Mouse (Mus musculus) testis, adult 2 months (tissue): ENCODE measurements around the gene Fnbp1. TPM values are rescaled to one million over a fixed set of nuclear protein-coding genes. Genes with fewer than 3 reads are reported as not detected.

Experiments
- H3K27ac ChIP-seq: fragments of 200-500 bp; 2 replicates; pipeline ENCODE4 v1.5.1; 2012; ENCODE audit warnings: low read depth, low read length; ENCODE audit not compliant: control insufficient read depth, insufficient read depth
- H3K27me3 ChIP-seq: fragments of 200-500 bp; 2 replicates; pipeline ENCODE4 v1.6.1; 2012; ENCODE audit warnings: mild to moderate bottlenecking, low read length, moderate library complexity; ENCODE audit not compliant: control insufficient read depth, insufficient read depth
- H3K36me3 ChIP-seq: fragments of 200-500 bp; 2 replicates; pipeline ENCODE4 v1.6.1; 2012; ENCODE audit warnings: mild to moderate bottlenecking, low read length; ENCODE audit not compliant: control insufficient read depth, insufficient read depth
- H3K4me1 ChIP-seq: fragments of 200-500 bp; 2 replicates; pipeline ENCODE4 v1.6.1; 2012; ENCODE audit warnings: low read length; ENCODE audit not compliant: control insufficient read depth, insufficient read depth
- H3K4me3 ChIP-seq: fragments of 200-500 bp; 2 replicates; pipeline ENCODE4 v1.5.1; 2012; ENCODE audit warnings: low read depth, mild to moderate bottlenecking, low read length, moderate library complexity, mixed read lengths; ENCODE audit not compliant: control insufficient read depth
- CTCF ChIP-seq: fragments of 200-500 bp; IDR thresholded peaks from 2 replicates; pipeline ENCODE4 v1.5.1; 2012; ENCODE audit warnings: low read depth, mild to moderate bottlenecking, inconsistent platforms, low read length, moderate library complexity; ENCODE audit not compliant: control insufficient read depth, insufficient read depth, insufficient replicate concordance
- POLR2A ChIP-seq: fragments of 200-500 bp; IDR thresholded peaks from 2 replicates; pipeline ENCODE4 v1.6.1; 2012; ENCODE audit warnings: low read depth, mild to moderate bottlenecking, inconsistent platforms, low read length, moderate library complexity; ENCODE audit not compliant: control insufficient read depth
- polyA plus RNA-seq: library from polyadenylated mRNA; depleted of rRNA; stranded (reverse); fragments of >200 nt; gene quantifications from 2 replicates; pipeline ENCODE4 v1.2.3, GENCODE M21; 2012

The Fnbp1 gene
- polyA plus RNA-seq, 1 experiment, result 6.3 TPM

DNA sequence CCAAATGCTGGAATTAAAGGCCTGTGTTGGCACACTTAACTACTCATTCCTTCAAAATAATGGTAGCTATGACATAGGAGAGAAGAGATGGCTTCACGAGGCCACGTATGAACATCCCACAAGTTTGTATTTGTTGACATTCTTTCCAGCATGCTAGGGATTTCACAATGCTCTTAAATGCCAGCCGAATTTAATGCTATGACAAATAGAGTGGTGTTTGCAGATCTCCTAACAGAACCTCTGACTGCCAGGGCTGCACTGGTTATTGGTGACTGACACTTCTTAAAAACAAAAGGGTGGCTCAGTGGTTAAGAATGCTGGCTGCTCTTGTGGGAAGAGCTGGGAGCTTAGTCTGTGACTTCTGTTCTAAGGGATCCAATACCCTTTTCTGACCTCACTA is 48.9 kb downstream of the Fnbp1 start:
- H3K4me3 ChIP-seq, result no peak overlapping the region
- H3K27ac ChIP-seq, result no peak overlapping the region
- no peaks in the 10 kb centered on the region for H3K27me3 ChIP-seq
- no peaks in the 10 kb centered on the region for H3K4me1 ChIP-seq
- no peaks in the 10 kb centered on the region for H3K36me3 ChIP-seq
- TF ChIP-seq CTCF (no peak), POLR2A (no peak)

DNA sequence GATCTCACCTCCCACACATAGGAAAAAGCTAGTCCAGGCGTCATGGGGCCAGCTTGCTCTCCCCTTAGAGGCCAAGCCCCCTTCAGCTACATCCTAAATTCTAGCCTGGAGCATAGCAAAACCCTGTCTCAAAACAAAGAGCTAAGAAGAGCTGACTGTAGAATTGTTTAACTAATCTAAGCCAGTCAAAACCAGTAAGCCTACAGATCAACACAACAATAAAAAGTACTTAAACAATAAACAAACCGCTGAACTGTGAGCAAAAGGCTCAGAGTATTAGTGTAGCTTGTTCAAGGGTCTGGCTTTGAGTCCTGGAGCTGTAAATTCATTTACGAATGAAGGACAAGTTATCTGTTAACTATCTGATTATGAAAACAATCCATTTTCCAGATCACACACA is 50.6 kb downstream of the Fnbp1 start:
- H3K4me1 ChIP-seq, result no peaks in the 10 kb centered on the region
- TF ChIP-seq POLR2A (no peak), CTCF (no peak)
- H3K4me3 ChIP-seq, result no peak overlapping the region
- no peaks in the 10 kb centered on the region for H3K36me3 ChIP-seq
- no peak overlapping the region for H3K27ac ChIP-seq
- H3K27me3 ChIP-seq, result no peaks in the 10 kb centered on the region

DNA sequence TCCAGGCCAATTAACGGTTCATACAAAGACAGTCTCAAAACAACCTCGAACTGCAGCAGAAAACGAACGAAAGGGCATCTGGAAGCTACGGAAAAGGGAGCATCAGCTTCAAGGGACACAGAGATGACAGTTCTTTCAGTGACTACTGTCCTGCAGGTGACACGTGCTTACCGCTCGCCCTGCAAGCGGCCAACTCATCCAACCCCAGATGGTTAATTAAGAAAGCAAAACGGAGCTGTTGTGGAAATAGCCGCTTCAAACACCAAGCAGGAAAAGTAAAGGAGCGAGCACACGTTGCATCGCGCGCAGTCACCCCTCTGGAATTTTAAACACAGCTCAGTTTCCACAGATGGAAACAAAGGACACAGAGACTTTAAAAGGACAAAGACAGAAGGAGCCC is 52.2 kb downstream of the Fnbp1 start:
- Histone ChIP-seq H3K36me3 (no peaks in the 10 kb centered on the region), H3K4me3 (no peak overlapping the region), H3K27ac (no peak overlapping the region), H3K27me3 (no peaks in the 10 kb centered on the region), H3K4me1 (no peaks in the 10 kb centered on the region)
- TF ChIP-seq CTCF, result no peak
- no peak for TF ChIP-seq POLR2A

DNA sequence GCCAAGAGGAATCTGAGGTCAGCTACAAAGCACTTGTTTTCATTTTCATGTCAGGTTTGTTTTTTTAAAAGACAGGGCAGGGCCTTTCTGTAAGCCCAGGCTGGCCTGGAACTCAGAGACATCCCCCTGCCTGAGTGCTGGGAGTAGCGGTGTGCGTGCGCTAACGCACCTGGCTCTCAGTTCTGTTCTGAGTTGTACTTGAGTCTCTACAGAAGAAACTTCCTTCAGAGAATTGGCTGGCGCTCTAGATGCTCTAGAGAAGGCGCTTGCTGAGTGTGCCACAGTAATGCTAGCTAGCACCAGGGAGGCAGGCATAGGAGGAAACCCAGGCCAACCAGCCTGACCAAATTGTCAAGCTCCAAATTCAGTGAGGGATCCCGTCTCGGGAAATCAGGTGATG is 52.9 kb downstream of the Fnbp1 start:
- TF ChIP-seq CTCF (no peak), POLR2A (no peak)
- Histone ChIP-seq H3K4me3 (no peak overlapping the region), H3K27ac (no peak overlapping the region; the same call in 1 of the 2 replicates), H3K4me1 (no peaks in the 10 kb centered on the region), H3K27me3 (no peaks in the 10 kb centered on the region), H3K36me3 (no peaks in the 10 kb centered on the region)

DNA sequence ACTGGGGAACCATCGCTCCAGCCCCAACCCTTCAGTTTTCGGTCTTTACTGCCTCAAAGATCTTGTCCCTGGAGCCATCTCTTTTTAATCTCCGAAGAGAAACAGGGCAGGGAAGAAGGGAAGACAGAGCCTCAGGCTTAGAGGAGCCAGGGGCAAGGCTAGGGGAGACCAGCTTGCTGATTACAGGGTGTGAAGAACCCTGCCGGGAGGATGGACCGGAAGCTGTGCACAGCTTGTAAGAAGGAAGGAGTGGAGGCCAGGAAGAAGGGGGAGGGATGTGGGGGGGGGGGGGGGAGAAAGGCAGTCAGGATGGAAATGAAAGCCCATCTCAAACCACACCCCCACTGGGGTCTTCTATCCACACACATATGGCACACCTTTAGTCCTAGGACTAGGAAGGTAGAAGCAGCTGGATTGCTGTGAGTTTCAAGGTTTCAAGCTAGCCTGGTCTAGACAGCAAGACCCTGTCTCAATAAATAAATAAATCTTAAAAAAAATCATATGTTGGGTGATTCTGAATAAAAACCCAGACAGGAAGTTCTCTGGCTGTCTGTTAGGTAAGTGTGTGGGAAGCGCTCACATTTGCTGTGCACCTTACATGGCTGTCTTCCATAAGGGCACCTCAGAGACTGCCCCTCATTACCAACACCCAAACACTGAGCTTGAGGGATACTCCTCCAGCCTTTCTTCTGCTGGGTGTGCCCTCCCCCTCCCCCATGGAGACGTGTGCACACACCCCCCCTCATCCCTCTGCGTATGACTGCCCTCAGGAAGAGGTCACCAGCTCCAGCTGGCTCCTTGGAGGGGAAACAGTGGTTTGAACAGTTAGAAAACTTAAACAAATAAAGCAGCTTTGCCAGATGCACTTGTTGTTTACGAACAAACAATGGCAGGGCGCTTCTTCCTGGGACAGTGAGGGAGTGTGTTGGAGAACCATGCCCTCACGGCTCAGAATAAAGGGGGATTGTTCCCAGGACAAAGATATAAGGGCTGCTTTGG is 53.8 kb downstream of the Fnbp1 start:
- TF ChIP-seq CTCF (no peak), POLR2A (no peak)
- Histone ChIP-seq H3K27ac (peak overlapping the region; percentile 63), H3K4me1 (no peaks in the 10 kb centered on the region), H3K4me3 (no peak overlapping the region), H3K36me3 (no peaks in the 10 kb centered on the region), H3K27me3 (no peaks in the 10 kb centered on the region)

DNA sequence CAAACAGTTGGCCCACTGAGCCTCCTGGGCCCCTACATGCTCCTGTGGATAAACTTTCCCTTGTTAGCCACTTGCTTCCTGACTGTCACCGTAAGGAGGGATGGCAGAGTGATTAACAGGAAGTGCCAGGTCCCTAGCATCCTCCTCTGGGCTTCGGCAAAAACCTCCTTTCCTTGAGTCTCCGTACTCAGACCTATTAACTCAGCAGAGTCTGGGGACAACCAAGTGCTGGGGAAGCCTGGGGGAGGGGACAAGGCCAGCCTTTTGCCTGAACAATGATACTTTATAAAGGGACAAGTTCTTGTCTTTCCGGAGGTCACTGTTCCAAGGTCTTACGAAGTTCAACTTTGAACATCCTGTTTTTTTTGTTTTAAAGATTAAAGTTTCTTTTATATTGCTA is 54.7 kb downstream of the Fnbp1 start:
- H3K27ac ChIP-seq, result peak overlapping the region; percentile 54

DNA sequence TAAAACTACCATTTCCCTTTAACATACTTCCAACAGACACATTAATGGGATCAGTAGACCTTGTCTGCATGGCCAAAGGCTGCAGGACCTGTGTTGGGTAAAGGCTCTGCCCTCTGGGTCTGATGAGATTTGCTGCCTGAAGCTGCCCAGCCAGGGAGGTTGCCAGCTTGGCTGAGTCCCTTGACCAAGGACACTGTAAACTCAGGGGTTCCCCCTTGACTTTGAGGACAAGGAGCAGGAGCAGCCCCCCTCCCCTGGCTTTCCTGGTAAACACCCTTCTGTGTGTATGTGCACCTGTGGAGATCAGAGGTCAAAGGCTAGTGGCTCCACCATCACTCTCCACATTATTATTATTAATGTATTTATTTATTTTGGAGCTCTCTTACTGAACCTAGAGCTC is 55.3 kb downstream of the Fnbp1 start:
- Histone ChIP-seq H3K36me3 (no peaks in the 10 kb centered on the region), H3K4me3 (no peak overlapping the region), H3K27ac (no peak overlapping the region; the same call in 1 of the 2 replicates), H3K27me3 (no peaks in the 10 kb centered on the region), H3K4me1 (no peaks in the 10 kb centered on the region)
- TF ChIP-seq POLR2A (no peak), CTCF (no peak)

More for the DNA sequence above, 54.7 kb downstream of the Fnbp1 start:
- TF ChIP-seq CTCF, result no peak
- no peak for TF ChIP-seq POLR2A
- H3K4me1 ChIP-seq, result no peaks in the 10 kb centered on the region
- H3K27me3 ChIP-seq, result no peaks in the 10 kb centered on the region
- no peaks in the 10 kb centered on the region for H3K36me3 ChIP-seq
- H3K4me3 ChIP-seq, result no peak overlapping the region
